Mouse (Mus musculus): ENCODE measurements around the gene Ppp1r13l.

Gene Ppp1r13l

DNA sequence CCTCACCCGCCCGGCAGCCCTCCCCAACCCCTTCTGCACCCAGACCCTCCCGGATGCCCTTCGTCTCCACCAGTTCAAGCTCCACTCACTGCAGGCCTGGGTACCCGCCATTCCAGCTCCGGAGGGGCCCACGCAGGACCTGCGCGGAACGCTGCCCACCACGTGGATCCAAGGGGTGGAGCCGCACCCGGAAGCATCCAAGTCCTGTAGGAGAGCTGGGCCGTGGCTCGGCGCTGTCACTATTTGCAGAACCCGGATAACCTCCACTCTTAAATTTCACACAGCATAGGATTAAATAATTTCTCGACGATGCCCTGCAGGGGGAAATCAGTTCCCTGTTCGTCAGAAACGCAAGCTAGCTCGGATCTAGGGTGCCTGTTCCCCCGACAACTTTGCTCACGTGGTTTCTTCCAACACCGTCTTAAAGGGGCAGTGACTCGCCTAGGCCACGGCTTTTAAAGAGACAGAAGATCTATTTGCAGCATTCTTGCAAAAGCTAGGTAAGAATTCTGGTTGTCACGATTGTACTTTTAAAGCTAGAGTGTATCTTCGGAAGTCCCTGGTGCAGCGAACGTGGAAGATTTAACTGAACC is at the start of gene Ppp1r13l, which contains the start of gene Cd3eap:
Gene Ppp1r13l (plus strand): TSS at position 451 of the 593 bp plus-strand sequence.
Gene Cd3eap (minus strand): TSS at position 185 of the 593 bp plus-strand sequence.
- peak; percentile 85 for DNase-seq

GRCm38 (mm10) chr7:19309884-19310641 is 49.5 kb upstream of the Ppp1r13l start, which contains the start of gene Fosb:
Gene Fosb (minus strand): TSS chr7:19310051.
- DNase-seq, result peak; percentile 91

DNA sequence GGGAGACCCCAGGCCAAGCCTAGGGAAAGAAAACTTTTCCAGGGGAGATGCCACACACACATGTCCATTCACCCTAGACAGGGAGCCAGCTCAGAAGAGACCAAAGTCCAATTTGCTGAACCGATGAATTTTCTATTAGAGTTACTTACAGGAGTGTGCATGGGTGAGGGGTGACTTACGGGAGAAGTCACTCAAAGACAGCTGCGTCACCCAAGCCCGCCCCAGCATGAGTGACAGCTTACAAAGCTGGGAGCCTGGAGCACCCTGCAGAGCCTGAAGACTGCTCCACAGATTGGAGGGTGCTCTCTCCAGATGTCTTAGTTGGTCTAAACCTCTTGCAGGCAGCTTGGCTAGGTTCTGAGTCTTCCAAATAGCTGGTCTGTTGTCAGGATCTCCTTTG is 47.6 kb upstream of the Ppp1r13l start:
- DNase-seq, result no peak

DNA sequence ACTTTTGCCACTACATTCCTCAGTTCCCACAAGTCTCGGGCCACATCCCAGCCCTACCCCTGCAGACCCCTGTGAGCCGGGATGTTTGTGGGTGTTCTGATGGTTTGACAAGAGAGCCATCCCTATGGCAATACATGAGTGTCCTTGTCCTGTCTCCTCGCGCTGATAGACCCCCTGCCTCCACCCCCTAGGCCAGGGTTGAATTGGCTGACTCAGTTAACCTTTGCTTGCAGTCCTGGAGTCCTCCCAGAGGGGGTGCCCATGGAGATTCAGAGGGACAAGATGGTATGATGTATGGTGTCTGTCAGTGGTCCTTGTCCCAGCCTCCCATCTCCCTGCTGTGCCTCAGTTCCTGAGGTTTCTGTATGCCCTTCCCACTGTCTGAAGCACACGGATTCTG is 45.5 kb upstream of the Ppp1r13l start:
- no peak for DNase-seq

- no peak for DNase-seq
Observed at GRCm38 (mm10) chr7:19316451-19317161, 42.9 kb upstream of the Ppp1r13l start.

- DNase-seq, result no peak
Observed at GRCm38 (mm10) chr7:19318201-19318600, 41.3 kb upstream of the Ppp1r13l start.

- no peak for DNase-seq
Observed at GRCm38 (mm10) chr7:19318676-19319075, 40.9 kb upstream of the Ppp1r13l start.

DNA sequence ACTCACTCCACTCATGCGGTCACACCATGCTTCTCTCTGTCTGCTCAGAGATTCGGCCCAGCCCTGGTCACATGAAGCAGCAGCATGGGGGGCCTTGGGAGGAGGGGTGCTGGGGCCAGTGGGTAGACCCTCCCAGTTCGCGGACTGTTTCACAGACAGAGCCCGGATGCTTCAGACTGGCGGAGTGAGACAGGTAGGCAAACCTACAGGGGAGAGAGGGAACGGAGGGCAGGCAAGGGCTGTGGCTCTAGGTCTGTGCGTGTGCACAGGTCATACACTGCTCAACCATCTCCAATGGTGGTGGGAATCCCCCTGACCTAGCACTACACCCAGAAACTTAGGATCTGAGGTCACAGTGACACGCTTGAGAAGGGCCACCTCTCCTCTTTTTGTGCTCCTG is 40.1 kb upstream of the Ppp1r13l start:
- no peak for DNase-seq

GRCm38 (mm10) chr7:19319906-19320305 is 39.6 kb upstream of the Ppp1r13l start:
- peak; percentile 88 for DNase-seq

DNA sequence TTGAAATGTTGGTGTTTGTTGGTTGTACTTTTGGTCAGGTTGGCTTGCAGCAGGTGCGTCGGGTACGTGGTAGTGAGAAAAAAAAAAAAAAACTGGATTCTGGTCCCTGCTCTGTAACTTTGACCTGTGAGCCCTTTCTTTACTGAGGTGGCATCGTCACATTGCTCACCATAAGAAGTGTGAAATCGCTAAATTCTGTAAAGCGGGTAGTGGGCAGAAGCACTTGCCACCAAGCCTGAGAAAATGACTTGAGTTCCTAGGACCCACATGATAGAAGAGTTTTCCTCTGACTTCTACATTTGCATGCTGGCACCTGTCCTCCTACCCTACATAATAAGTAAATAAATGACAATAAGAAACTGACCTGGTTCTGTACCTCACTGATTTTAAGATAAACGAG is 38.9 kb upstream of the Ppp1r13l start:
- DNase-seq, result no peak

DNA sequence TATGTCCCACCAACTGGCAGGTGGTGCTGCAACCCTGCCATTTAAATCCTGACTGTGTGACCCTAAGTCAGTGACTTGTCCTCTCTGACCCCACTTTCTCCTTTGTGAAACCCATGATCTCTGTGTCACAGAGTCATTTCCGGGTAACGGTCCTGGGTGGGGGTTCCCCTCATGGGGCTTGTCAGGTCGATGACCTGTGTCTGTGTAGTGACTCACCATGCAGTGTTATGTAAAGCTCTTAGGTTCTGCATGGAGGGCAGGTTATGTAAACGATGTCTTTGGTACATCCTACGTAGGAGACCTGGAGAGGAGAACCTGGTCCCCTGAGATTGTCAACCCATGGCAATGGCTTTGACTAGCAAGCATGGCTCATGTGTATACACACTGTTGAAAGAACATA is 38.1 kb upstream of the Ppp1r13l start:
- DNase-seq, result no peak

GRCm38 (mm10) chr7:19322489-19322888 is 37.1 kb upstream of the Ppp1r13l start:
- DNase-seq, result no peak

GRCm38 (mm10) chr7:19324221-19324620 is 35.3 kb upstream of the Ppp1r13l start:
- DNase-seq, result no peak

GRCm38 (mm10) chr7:19325262-19326199 is 34.0 kb upstream of the Ppp1r13l start:
- DNase-seq, result no peak

- DNase-seq, result no peak
Observed at GRCm38 (mm10) chr7:19326359-19326758, 33.2 kb upstream of the Ppp1r13l start.

- no peak for DNase-seq
Observed at GRCm38 (mm10) chr7:19327128-19327527, 32.4 kb upstream of the Ppp1r13l start.

GRCm38 (mm10) chr7:19327782-19328181 is 31.8 kb upstream of the Ppp1r13l start:
- no peak for DNase-seq

DNA sequence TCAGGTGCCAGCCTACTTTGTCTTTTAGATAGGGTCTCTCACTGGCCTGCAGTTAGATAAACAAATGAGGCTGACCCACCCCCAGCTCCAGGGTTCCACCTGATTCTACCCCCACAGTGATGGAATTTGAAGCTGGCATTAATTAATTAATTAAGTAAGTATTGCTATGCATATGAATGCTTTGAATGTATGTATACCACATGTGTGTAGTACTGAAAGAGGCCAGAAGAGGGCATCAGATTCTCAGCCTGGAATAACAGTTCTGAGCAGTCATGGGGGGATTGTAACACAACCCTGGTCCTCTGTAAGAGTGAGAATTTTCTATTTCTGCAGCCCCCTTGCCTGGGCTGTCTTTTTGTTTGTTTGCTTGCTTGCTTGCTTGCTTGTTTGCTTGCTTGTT is 31.1 kb upstream of the Ppp1r13l start:
- no peak for DNase-seq

DNA sequence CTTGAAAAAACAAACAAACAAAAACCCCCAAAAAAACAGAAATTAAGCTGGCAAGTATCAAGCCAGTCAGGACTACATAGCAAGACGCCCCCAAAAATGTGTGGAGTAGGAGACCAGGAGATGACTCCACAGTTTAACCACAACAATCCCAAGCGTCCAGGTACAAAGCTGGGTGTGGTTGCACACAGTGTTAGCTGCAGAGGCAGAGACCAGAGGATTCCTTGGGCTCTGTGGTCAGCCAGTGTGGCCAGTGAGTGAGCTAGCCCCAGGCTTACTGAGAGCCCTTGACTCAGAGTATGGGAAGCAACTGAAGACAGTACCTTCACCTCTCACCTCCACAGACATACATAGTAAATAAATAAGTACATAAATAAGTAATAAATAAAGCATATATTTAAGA is 27.6 kb upstream of the Ppp1r13l start:
- DNase-seq, result no peak

DNA sequence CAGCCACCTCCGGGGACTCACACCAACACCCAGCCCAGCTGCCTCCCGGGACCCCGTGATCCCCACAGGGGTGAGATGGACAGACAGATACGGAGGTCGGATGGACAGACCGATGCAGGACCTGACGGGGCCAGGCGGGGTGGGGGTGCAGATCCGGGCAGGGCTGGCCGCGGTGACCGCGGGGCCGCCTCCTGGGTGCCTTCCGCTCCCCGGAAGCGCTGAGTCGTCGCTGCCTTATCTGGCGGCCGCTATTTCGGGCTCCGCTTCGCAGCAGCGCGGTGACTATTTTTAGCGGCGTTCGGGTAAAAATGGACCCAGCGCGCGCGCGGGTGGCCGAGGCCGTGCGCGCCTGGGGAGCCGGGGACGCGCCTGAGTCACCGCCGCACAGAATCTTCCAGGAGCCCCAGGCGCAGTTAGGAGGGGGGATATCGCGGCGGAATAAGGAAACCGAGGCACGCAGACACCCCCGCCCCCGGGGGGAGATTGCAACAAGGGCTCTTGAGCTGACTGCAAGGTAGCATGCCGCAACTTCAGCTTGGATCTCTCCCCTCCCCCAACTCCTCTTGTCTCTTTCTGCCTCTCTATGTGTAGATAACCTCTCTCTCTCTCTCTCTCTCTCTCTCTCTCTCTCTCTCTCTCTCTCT is 26.7 kb upstream of the Ppp1r13l start:
- peak; percentile 61 for DNase-seq

DNA sequence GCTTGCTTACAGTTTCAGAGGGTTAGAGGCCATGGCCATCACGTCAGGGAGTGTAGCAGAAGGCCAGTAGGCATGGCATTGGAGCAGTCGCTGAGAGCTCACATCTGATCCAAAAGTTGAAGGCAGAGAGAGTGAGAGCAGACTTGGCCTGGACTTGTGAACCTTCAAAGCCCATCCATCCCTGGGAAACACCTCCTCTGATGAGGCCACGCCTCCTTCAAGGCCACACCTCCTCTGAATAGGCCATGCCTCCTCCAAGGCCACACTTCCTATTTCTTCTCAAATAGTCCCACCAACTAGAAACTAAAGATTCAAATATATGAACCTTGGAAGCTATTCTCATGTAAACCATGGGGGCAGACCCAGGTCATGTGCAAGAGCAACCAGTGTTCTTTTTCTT is 24.0 kb upstream of the Ppp1r13l start:
- DNase-seq, result no peak

DNA sequence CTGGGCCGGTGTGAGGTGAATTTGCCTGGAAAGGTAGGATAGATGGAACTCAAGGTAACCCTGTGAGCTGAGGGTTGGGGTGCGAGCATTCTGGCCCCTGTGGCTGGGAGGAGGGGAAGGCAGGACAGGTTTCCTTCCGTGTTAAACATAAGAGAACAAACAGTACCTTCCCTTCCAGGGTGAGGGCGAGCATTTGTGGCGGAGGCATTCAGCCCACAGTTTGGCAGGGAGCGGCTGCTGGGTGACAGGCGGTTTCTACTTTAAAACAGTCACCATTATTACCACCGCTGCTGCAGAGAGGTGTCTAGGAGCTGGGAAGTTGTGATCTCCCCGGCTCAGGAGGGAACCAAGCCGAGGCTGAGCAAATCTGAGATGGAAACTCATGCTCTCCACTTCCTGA is 22.4 kb upstream of the Ppp1r13l start:
- no peak for DNase-seq

All from thymus, postnatal 25 days (tissue).